ENCODE assay signal across 11 mouse cellular contexts in the genomic region with DNA sequence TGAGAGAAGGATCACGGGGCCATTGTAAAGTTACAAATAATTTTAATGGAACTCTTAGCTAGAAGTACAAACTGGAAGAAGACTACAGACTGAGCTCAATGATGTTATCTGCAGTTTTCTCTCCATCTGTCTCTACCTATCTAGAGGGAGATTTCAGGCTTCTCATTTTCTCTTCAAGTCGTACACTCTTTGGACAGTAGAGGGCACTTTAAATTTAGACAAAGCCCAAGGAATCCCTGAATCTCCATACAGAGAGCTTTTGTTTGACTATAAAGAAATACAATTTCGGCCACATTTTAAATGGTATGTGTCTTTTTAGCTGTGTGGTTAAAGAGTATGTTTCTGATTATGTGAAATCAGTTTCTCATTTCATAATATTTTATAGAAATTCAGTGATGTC.
DNase-seq lines count a peak whose midpoint lies in the region; ATAC-seq and TF ChIP-seq lines count a peak whose summit lies in the region.
"Had no signal": no experiment of that assay in that cellular context is flagged by ENCODE, and none has a peak within 500 bp of the region (broad histone marks: within the 10 kb centered on the region; RNA-seq: fewer than 3 reads in every experiment).

No protein-coding gene starts in this region.

- H3K4me2 ChIP-seq in embryonic facial prominence, embryonic 11.5 days (ENCODE audit: low read depth, low read length) = no peak overlapping the region
- H3K4me2 ChIP-seq in limb, embryonic 11.5 days (ENCODE audit: low read depth, severe bottlenecking) = no peak overlapping the region
- H3K4me2 ChIP-seq in embryonic facial prominence, embryonic 12.5 days (replicated peaks) = no peak overlapping the region
- H3K4me2 ChIP-seq in neural tube, embryonic 15.5 days = no peak overlapping the region
- H3K4me2 ChIP-seq: heart, embryonic 15.5 days had no signal

- no peak for TF ChIP-seq CTCF in thymus, adult 2 months (IDR thresholded peaks at IDR 0.05; ENCODE audit: borderline replicate concordance, control insufficient read depth, extremely low read depth, insufficient read depth, low read length, poor library complexity)

- DNase-seq in embryonic facial prominence, embryonic 11.5 days (ENCODE audit: low spot score) = peak; percentile 87
- DNase-seq in embryonic facial prominence, embryonic 10.5 days (ENCODE audit: low spot score) = no peak
- no peak for DNase-seq in limb, embryonic 11.5 days (ENCODE audit: low spot score)
- no peak for DNase-seq in limb, embryonic 10.5 days (ENCODE audit: low spot score)
- no peak for DNase-seq in ovary, postnatal 36 days (ENCODE audit: low spot score)
- DNase-seq in thymus, adult 2 months = no peak
- DNase-seq: cerebellum, adult 18-20 months; spleen, adult 18-20 months had no signal

- H3K9ac ChIP-seq in embryonic facial prominence, embryonic 11.5 days (replicated peaks; ENCODE audit: low read length) = no peak overlapping the region
- no peak overlapping the region for H3K9ac ChIP-seq in limb, embryonic 11.5 days (ENCODE audit: low read length)
- H3K9ac ChIP-seq in embryonic facial prominence, embryonic 12.5 days = no peak overlapping the region
- H3K9ac ChIP-seq in neural tube, embryonic 15.5 days (replicated peaks) = no peak overlapping the region
- H3K9ac ChIP-seq: heart, embryonic 15.5 days had no signal

- no peak overlapping the region for H3K27ac ChIP-seq in embryonic facial prominence, embryonic 11.5 days (replicated peaks; ENCODE audit: low read depth, low read length)
- H3K27ac ChIP-seq in embryonic facial prominence, embryonic 10.5 days (replicated peaks) = no peak overlapping the region
- H3K27ac ChIP-seq in limb, embryonic 11.5 days (replicated peaks; ENCODE audit: low read depth, low read length) = no peak overlapping the region
- no peak overlapping the region for H3K27ac ChIP-seq in limb, embryonic 10.5 days
- H3K27ac ChIP-seq in embryonic facial prominence, embryonic 12.5 days = no peak overlapping the region
- no peak overlapping the region for H3K27ac ChIP-seq in neural tube, embryonic 15.5 days (replicated peaks)
- H3K27ac ChIP-seq in thymus, adult 2 months (ENCODE audit: control insufficient read depth, insufficient read depth, low read length) = no peak overlapping the region
- H3K27ac ChIP-seq: heart, embryonic 15.5 days had no signal

- 14% methylated on average over 3 of the region's 3 CpGs for WGBS in embryonic facial prominence, embryonic 11.5 days
- 20% methylated on average over 3 of the region's 3 CpGs for WGBS in embryonic facial prominence, embryonic 10.5 days
- 20% methylated on average over 3 of the region's 3 CpGs for WGBS in limb, embryonic 11.5 days
- WGBS in limb, embryonic 10.5 days = 30% methylated on average over 3 of the region's 3 CpGs
- WGBS in embryonic facial prominence, embryonic 12.5 days = 13% methylated on average over 3 of the region's 3 CpGs
- 16% methylated on average over 3 of the region's 3 CpGs for WGBS in neural tube, embryonic 15.5 days
- WGBS in thymus, adult 2 months = 21% methylated on average over 3 of the region's 3 CpGs

- H3K4me1 ChIP-seq in embryonic facial prominence, embryonic 11.5 days (ENCODE audit: control insufficient read depth, insufficient read depth, low read length) = no peaks in the 10 kb centered on the region; the same call in 1 of the 2 replicates
- peaks cover 21% of the 10 kb centered on the region for H3K4me1 ChIP-seq in embryonic facial prominence, embryonic 10.5 days
- H3K4me1 ChIP-seq in limb, embryonic 11.5 days (ENCODE audit: control insufficient read depth, insufficient read depth, low read length) = peaks cover 5% of the 10 kb centered on the region; the same call in 1 of the 2 replicates
- H3K4me1 ChIP-seq in limb, embryonic 10.5 days = peaks cover 18% of the 10 kb centered on the region
- peaks cover 10% of the 10 kb centered on the region; the same call in 1 of the 2 replicates for H3K4me1 ChIP-seq in embryonic facial prominence, embryonic 12.5 days
- peaks cover 13% of the 10 kb centered on the region for H3K4me1 ChIP-seq in neural tube, embryonic 15.5 days
- no peaks in the 10 kb centered on the region for H3K4me1 ChIP-seq in thymus, adult 2 months (replicated peaks; ENCODE audit: control insufficient read depth, insufficient read depth, low read length)

- no peak overlapping the region for H3K4me3 ChIP-seq in embryonic facial prominence, embryonic 11.5 days (ENCODE audit: low read depth, low read length)
- H3K4me3 ChIP-seq in embryonic facial prominence, embryonic 10.5 days = no peak overlapping the region
- no peak overlapping the region for H3K4me3 ChIP-seq in limb, embryonic 11.5 days (ENCODE audit: low read depth, low read length)
- H3K4me3 ChIP-seq in limb, embryonic 10.5 days = no peak overlapping the region
- no peak overlapping the region for H3K4me3 ChIP-seq in embryonic facial prominence, embryonic 12.5 days
- no peak overlapping the region for H3K4me3 ChIP-seq in neural tube, embryonic 15.5 days (replicated peaks)
- no peak overlapping the region for H3K4me3 ChIP-seq in thymus, adult 2 months (ENCODE audit: control insufficient read depth, insufficient read depth, low read length)
- H3K4me3 ChIP-seq: heart, embryonic 15.5 days had no signal

- no peak for TF ChIP-seq POLR2A in thymus, adult 2 months (IDR thresholded peaks at IDR 0.05; ENCODE audit: control insufficient read depth, extremely low read depth, insufficient read depth, low read length, poor library complexity)

- H3K9me3 ChIP-seq in embryonic facial prominence, embryonic 11.5 days (replicated peaks; ENCODE audit: control insufficient read depth, low read length) = no peaks in the 10 kb centered on the region
- no peaks in the 10 kb centered on the region for H3K9me3 ChIP-seq in embryonic facial prominence, embryonic 10.5 days
- no peaks in the 10 kb centered on the region for H3K9me3 ChIP-seq in limb, embryonic 11.5 days (ENCODE audit: control insufficient read depth, low read length)
- H3K9me3 ChIP-seq in limb, embryonic 10.5 days (replicated peaks) = no peaks in the 10 kb centered on the region
- H3K9me3 ChIP-seq in embryonic facial prominence, embryonic 12.5 days = no peaks in the 10 kb centered on the region
- H3K9me3 ChIP-seq in neural tube, embryonic 15.5 days (replicated peaks) = no peaks in the 10 kb centered on the region
- H3K9me3 ChIP-seq: heart, embryonic 15.5 days had no signal

- 0 out of 2 replicates have a peak, but pooled peaks have one; percentile 18 for ATAC-seq in embryonic facial prominence, embryonic 11.5 days (replicated peaks; ENCODE audit: insufficient number of reproducible peaks, low FRiP score, low TSS enrichment, low read depth)
- ATAC-seq in limb, embryonic 11.5 days (ENCODE audit: insufficient number of reproducible peaks, low FRiP score, low TSS enrichment, low read depth) = 0 out of 2 replicates have a peak, but pooled peaks have one; percentile 23
- 0 out of 2 replicates have a peak, but pooled peaks have one; percentile 25 for ATAC-seq in embryonic facial prominence, embryonic 12.5 days (ENCODE audit: insufficient number of reproducible peaks, insufficient read depth, low FRiP score, low TSS enrichment)
- ATAC-seq in neural tube, embryonic 15.5 days (ENCODE audit: low FRiP score) = peak; percentile 59; the same call in 1 of the 2 replicates

- H3K27me3 ChIP-seq in embryonic facial prominence, embryonic 11.5 days (ENCODE audit: control insufficient read depth, insufficient read depth, low read length) = no peaks in the 10 kb centered on the region
- H3K27me3 ChIP-seq in embryonic facial prominence, embryonic 10.5 days (replicated peaks; ENCODE audit: low read depth, poor library complexity, severe bottlenecking) = no peaks in the 10 kb centered on the region
- no peaks in the 10 kb centered on the region for H3K27me3 ChIP-seq in limb, embryonic 11.5 days (ENCODE audit: control insufficient read depth, insufficient read depth, low read length)
- H3K27me3 ChIP-seq in limb, embryonic 10.5 days (ENCODE audit: low read depth, poor library complexity, severe bottlenecking) = no peaks in the 10 kb centered on the region
- H3K27me3 ChIP-seq in embryonic facial prominence, embryonic 12.5 days = 0 out of 2 replicates have a peak, but pooled peaks cover 3% of the 10 kb centered on the region
- no peaks in the 10 kb centered on the region; the same call in 1 of the 2 replicates for H3K27me3 ChIP-seq in neural tube, embryonic 15.5 days (replicated peaks)
- H3K27me3 ChIP-seq in thymus, adult 2 months (ENCODE audit: control insufficient read depth, insufficient read depth, low read length) = no peaks in the 10 kb centered on the region
- H3K27me3 ChIP-seq: heart, embryonic 15.5 days had no signal

- no peaks in the 10 kb centered on the region for H3K36me3 ChIP-seq in embryonic facial prominence, embryonic 11.5 days (replicated peaks; ENCODE audit: control insufficient read depth, insufficient read depth, low read depth, low read length)
- H3K36me3 ChIP-seq in embryonic facial prominence, embryonic 10.5 days (replicated peaks) = no peaks in the 10 kb centered on the region
- no peaks in the 10 kb centered on the region for H3K36me3 ChIP-seq in limb, embryonic 11.5 days (ENCODE audit: control insufficient read depth, insufficient read depth, low read length)
- H3K36me3 ChIP-seq in limb, embryonic 10.5 days = no peaks in the 10 kb centered on the region
- no peaks in the 10 kb centered on the region for H3K36me3 ChIP-seq in embryonic facial prominence, embryonic 12.5 days
- H3K36me3 ChIP-seq in neural tube, embryonic 15.5 days = no peaks in the 10 kb centered on the region
- no peaks in the 10 kb centered on the region for H3K36me3 ChIP-seq in thymus, adult 2 months (ENCODE audit: control insufficient read depth, insufficient read depth, low read length)
- H3K36me3 ChIP-seq: heart, embryonic 15.5 days had no signal
